Mouse (Mus musculus): ENCODE data around the gene Rpia.

Gene Rpia

DNA sequence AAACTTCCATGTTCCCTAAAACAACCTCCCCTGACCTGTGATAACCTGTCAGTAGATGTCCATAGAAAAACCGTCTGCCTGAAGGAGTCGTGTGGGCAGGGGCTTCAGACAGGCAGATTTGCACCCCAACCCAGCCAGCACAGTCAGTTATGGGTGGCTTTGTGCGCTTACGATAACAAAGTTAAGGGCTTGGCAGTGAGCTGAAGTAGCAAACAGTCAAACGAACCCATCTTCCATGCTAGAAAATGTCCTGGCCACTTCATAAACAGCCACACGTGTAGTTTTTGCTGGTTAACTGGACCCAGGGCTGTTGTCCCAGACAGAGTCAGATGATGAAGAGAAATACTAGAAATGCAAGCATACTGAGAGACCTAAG is 40.1 kb downstream of the Rpia start:
- no peak for DNase-seq (ENCODE audit: low read depth, low spot score)

- no peak for DNase-seq (ENCODE audit: low read depth, low spot score)
These were observed 40.7 kb downstream of the Rpia start for GRCm38 (mm10) chr6:70751251-70751897.

- no peak for DNase-seq (ENCODE audit: low read depth, low spot score)
These were observed 42.3 kb downstream of the Rpia start for GRCm38 (mm10) chr6:70749750-70750149.

- no peak for DNase-seq (ENCODE audit: low read depth, low spot score)
These were observed 44.3 kb downstream of the Rpia start for GRCm38 (mm10) chr6:70747702-70748101.

DNA sequence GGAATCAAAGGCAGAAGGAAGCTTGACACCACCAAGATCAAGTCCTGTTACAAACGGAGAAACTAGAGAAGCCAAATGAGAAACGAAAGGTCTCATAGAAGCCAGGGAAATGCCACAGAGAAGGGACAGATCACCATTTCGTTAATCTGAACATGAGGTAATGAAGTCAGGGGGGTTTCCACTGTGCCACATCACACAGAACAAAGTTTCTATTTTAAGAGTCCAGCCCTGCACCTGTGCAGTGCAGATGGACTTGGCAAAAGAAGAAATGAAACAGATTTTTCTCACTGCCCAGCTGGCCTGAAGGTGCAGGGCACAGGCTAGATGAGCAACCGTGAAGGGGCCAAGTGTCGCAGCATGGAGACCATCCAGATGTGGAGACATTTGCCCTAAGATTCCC is 48.1 kb downstream of the Rpia start:
- no peak for DNase-seq (ENCODE audit: low read depth, low spot score)

DNA sequence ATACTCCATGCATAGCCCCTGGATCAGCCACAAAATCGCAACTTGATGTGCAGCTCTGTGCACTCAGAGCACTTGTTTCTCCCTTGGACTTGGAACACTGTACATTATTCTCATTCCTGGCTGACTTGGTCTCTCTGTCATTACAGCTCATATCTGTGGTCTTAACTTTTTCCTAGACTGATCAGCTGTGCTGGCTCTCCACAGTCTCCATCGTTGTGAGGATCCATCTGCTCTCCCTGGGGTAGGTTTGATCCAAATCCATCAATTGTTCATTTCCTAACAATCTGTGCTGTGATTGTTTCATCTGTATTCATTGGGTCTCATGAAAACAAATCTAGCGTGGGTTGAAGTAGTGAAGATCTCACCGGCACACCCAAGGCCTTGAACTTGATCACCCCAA is 49.2 kb downstream of the Rpia start:
- DNase-seq (ENCODE audit: low read depth, low spot score), result no peak

DNA sequence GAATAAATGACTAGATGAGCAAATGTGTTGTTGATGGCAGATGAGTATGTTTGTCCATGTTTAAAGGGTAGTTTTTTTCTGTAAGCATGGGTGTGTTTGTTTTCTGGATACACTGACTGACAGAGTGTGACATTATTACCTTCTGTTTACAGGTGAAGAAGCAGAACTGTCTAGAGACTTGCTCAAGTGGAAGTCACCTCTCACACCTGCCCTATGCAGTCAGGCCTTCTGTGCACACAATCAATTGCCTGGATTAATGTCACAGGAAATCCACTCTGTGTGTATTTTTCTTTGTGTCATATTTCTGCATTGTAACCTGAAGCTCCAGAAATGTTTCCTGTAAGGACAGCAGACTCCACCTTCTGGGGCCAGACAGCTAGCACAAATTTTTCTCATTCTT is 51.5 kb downstream of the Rpia start:
- DNase-seq (ENCODE audit: low read depth, low spot score), result no peak

DNA sequence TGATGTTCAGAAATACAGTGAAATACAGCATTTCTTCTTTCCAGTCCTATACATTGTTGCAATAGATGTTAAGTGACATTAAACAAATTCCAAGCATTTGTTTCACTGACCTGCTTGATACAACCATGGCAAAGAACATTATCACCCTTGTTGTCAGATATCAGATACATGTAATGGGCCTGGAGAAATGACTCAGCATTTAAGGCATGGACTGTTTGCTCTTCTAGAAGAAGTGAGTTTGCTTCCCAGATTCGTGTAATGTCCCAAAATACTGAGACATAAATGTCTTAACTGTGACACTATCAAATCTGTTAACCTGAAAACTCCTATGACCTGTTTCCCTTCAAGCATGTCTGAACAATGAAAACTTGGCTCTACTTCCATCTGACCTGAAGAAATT is 52.6 kb downstream of the Rpia start:
- DNase-seq (ENCODE audit: low read depth, low spot score), result no peak

GRCm38 (mm10) chr6:70735528-70735927 is 56.5 kb downstream of the Rpia start:
- DNase-seq (ENCODE audit: low read depth, low spot score), result no peak

- no peak for DNase-seq (ENCODE audit: low read depth, low spot score)
These were observed 61.2 kb downstream of the Rpia start for GRCm38 (mm10) chr6:70730828-70731227.

DNA sequence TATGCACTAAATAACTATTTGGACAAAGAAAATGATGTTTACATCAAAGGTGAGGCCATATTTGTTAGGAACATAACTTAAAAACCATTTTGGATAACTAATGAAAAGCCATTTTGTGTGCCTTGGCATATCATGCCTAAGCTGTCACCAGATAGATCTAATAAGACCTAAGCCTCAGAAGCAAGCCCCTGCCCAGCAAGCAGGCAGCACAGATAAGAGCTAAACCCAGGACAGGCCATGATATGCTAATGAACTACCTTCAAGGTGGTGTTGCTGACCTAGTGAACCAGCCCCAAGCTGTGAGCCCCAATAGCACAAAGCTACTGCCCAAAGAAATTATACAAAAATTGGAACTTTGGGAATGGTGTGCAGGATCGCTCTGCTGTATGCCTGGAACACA is 62.9 kb downstream of the Rpia start:
- DNase-seq (ENCODE audit: low read depth, low spot score), result no peak

DNA sequence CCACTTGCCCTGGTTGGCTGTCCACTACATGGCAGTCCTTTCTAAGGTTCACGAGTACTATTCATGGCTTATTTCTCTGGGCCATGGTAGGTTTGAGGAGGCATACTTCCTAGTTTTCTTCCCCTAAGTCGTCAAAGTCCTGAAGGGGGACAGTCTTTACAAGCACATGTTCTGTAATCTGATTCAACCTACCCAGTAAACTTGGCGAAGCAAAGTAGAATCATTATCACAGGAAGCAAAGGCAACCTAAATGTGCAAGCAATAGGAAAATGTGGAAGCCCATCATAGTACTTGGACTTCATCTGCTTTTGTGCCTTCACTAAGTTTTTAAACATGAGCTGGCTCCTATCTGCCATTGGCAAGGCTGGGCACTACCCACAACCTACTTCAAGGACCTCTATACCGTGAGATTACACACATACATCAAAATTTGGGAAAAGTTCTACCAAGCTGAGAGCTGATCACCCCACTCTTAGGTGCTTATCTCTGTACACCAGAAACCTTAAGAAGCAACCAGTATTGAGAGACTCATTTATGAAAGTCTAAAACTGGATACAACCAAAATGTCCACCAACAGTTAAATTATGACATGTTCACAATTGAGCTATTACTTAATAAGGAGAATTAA is 64.8 kb downstream of the Rpia start:
- no peak for DNase-seq (ENCODE audit: low read depth, low spot score)

- DNase-seq (ENCODE audit: low read depth, low spot score), result no peak
These were observed 66.4 kb downstream of the Rpia start for GRCm38 (mm10) chr6:70725639-70726038.

DNA sequence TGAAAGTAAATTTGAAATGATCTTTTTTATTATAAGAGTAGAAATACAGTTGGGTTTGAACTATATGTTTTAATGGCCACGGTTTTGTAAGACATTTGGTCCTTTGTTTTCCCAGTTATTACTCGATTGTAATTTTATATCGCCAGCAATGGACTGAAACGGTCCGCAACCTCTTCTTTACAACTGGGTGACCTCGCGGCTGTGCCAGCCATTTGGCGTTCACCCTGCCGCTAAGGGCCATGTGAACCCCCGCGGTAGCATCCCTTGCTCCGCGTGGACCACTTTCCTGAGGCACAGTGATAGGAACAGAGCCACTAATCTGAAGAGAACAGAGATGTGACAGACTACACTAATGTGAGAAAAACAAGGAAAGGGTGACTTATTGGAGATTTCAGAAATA is 67.3 kb downstream of the Rpia start:
- no peak for DNase-seq (ENCODE audit: low read depth, low spot score)

- DNase-seq (ENCODE audit: low read depth, low spot score), result no peak
These were observed 69.7 kb downstream of the Rpia start for GRCm38 (mm10) chr6:70722298-70722697.

DNA sequence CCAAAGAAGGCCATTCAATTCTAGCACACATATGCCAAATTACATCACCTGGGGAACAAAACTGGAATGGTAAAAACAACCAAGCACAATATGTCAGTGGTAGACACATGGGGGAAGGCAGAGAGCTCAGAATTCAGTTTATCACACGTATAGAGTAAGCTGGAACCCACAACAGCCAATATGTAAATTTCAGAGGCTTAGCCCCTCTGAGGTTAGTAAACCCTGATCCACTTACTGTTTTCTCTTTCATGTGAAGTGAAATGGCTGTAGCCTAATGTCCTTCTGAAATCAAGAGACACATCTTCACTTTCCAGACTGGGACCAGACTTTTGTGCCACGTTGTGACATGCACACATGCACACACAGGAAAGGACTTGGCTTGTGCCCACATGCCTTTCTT is 73.3 kb downstream of the Rpia start:
- no peak for DNase-seq (ENCODE audit: low read depth, low spot score)

DNA sequence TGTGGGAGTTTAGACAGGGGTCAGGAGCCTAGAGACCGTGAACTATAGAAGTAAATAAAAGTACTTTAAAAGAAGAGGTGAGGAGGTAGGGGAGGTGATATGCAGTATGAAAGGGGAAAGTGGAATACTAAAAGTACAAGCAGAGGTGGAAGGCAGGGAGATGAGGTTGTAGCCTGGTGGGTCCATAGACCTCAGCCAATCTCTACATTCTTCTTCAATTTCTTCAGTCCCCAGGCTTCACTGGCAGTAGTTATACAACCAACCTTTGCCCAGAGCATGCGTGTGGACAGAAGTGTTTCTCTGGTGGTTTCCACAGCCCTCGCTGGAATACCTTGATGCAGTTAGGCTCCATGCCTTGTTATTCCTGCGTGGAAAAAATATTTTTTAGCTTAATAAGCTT is 73.9 kb downstream of the Rpia start:
- no peak for DNase-seq (ENCODE audit: low read depth, low spot score)

DNA sequence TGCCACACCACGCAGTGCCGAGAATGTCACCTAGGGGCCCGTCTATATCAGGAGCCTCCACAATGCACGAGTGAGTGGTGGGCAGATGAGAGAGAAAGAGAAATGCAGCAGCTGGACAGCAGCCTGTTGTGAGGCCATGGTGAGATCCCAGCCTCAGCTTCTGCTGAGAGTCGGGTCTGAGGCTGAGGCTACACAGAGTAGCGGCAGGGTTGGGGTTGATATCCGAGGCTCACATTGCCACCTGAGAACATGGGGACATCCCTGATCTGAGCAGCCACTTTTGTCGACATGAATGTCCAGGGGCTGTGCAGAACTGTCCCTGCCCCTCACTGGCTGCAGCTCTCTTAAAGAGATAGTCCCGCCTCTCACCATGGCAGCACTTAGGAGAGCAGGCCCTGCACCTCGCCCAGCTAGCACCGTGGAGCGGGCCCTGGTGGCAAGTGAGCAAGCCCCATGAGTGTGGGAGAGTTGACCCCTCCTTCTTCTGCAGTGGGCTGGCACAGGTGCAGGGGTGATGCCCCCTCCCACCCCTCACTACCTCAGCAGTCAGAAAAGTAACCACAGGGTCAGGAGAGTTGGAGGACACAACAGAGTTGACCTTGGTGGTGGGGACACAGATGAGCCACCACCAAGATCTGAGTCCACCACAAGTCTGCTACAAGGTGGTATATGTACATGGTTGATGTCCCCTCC is 75.2 kb downstream of the Rpia start:
- no peak for DNase-seq (ENCODE audit: low read depth, low spot score)
